Mouse (Mus musculus) adrenal gland, adult 2 months (tissue): ENCODE data around the gene Mrm2. TPM values are rescaled to one million over a fixed set of nuclear protein-coding genes. Genes with fewer than 3 reads are reported as not detected.

Source experiments
- DNase-seq: peaks from one replicate; pipeline ENCODE4 v3.0.0; 2021
- polyA plus RNA-seq: library from polyadenylated mRNA; depleted of rRNA; stranded (reverse); fragments of >200 nt; gene quantifications from 2 replicates; pipeline ENCODE4 v1.2.3, GENCODE M21; 2012
- total RNA-seq, 2 experiments: library from RNA; stranded (reverse); gene quantifications; 2 replicates each; pipeline ENCODE4 v1.2.3; 2021

Gene Mrm2
- total and polyA plus RNA-seq, 3 experiments = 9.2 to 22.6 (median 9.6) TPM

DNA sequence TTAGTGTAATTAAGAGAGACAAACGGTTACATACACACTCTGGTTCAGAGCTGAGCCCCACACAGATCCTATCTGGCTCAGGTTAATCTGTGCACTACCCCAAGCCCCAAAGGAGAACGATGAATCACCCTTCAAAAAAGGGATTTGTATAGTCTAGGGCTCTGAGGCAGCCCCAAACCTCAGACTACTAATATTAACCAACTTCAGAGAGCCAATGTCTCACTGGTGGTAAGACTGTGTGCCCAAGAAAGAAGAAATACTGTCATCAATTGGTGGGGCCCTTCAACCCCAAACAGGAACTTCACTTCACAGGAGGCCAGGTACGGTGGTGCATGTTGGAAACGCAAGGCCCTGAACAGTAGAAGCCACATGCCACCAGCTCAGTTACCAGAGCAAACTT is 13.5 kb upstream of the Mrm2 start:
- no peak for DNase-seq

- DNase-seq = no peak
Measured at GRCm38 (mm10) chr5:140342880-140343279, 11.2 kb upstream of the Mrm2 start.

- DNase-seq = no peak
Measured at GRCm38 (mm10) chr5:140339836-140340235, 8.1 kb upstream of the Mrm2 start.

GRCm38 (mm10) chr5:140338779-140339178 is 7.1 kb upstream of the Mrm2 start:
- no peak for DNase-seq

GRCm38 (mm10) chr5:140336680-140337079 is 5.0 kb upstream of the Mrm2 start:
- DNase-seq = no peak

DNA sequence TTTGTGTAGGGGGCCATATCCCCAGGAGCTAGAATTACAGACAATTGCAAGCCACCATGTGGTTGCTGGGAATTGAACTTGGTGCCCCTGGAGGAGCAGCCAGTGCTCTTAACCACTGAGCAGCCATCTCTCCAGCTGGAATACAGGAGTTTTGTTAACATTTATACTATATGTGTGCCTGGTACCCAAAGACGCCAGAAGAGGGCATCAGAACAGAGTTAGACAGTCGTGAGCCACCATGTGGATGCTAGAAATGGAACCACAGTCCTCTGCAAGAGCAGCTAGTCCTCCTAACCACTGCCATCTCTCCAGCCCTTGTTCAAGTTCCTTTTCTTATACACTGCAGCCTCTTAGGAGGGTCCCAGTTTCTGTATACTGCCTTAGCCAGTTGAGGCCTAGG is 1.9 kb upstream of the Mrm2 start:
- DNase-seq = no peak

DNA sequence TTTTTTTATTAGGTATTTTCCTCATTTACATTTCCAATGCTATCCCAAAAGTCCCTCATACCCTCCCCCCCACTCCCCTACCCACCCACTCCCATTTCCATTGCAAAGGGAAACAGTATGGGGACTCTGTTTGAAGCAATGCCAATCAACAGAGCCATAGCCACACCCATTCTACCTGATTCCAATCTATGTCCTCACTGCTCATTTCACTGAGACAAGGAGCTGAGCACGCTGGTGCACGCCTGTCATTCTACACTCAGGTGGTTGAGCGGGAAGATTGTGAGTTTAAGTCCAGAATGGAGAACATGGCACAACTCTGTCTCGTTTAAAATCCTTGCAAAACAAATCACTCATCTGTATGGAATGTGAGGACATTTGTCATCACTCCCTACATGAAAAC is 821 bp upstream of the Mrm2 start:
- no peak for DNase-seq

- no peak for DNase-seq
Measured at GRCm38 (mm10) chr5:140324058-140324457, 7.6 kb downstream of the Mrm2 start.

GRCm38 (mm10) chr5:140321756-140322575 is 9.7 kb downstream of the Mrm2 start:
- no peak for DNase-seq

DNA sequence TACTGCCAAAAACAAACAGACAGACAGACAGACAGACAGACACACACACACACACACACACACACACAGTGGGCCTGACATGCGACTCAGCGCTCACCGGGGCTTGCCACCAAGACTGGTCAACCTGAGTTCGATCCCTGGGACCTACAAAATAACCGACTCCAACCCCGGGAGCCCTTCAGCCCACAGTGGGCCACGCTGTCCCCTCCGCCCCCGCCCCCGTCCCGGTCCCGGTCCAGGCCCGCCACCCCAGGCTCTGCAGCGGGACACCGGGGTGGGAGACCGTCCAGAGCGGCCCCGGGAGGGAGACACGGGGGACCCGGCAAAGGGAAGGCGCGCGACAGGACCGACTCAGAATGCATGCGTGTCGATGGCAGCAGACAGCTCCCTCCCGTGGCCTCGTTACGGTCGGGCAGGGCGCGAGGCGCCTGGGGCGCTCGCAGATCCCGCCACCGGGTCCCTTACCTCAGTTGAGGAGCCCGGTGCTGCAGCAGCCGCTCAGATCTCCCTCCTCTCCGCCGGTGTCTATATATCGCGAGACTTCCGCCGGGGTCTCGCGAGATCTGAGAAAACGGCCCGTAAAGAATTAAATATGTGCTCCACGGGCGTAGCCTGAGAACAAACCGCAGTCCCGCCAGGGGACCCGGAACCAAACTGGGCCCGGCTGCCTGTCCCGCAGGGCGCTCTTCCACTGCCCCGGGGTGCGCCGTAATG is 10.5 kb downstream of the Mrm2 start, which contains the start of the genes Mad1l1 and Nudt1:
Gene Mad1l1 (minus strand): TSS at position 511 of the 714 bp plus-strand sequence.
Gene Nudt1 (plus strand): TSS at position 615 of the 714 bp plus-strand sequence.
- DNase-seq = peak; percentile 95

DNA sequence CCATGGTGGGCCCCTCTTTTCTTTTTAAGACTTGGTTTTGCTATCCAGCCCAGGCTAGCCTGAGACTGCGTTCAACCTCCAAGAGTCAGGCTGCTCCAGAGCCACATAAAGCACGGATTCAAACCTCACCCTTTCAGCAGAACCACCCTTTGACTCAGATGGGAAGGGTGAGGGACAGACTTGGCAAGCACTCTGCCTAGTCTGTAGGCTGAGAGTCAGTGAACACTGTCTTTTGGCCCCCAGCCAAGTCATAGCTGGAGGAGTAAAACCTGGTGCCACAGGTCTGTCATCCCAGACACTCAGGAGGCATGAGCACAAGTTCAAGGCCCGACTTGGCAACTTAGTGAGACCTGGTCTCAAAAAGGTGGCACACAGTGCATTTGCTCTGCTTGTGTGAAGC is 15.0 kb downstream of the Mrm2 start:
- no peak for DNase-seq

DNA sequence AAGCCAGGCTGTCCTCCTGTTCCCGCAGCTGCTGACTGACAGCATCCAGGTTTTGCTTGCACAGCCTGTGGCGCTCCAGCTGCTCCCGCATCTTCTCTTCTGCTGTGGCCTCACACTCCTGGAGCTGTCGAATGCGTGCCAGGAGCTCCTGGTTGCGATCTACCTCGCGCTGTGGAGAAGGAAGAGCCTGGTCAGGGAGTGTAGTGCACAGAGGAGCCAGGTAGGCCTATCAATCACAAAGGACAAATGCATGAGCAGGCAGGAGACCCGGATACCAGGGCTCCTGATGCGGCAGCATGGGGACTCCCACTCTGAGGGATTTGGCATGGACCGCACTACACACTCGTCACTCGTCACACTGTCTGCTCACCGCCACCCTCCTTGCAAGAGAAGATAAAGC is 24.1 kb downstream of the Mrm2 start:
- no peak for DNase-seq

DNA sequence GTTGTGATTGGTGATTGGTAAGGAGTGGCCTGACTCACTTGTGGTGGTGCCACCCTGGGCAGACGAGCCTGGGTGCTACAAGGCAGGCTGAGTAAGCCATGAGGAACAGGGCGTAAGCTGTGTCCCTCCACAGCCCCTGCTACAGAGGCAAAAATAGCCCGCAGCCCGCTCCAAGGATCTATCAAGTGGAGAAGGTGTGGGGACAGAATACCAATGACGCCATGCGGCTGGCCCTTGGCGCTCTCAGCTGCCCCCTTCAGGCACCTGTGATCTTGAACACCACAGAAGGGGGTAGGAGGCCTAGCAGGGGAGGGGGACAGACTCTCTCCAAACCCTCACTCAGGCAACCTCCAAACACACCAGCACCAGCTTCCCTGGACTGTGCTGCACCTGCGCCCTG is 25.7 kb downstream of the Mrm2 start:
- no peak for DNase-seq

GRCm38 (mm10) chr5:140298291-140298690 is 33.4 kb downstream of the Mrm2 start:
- no peak for DNase-seq

GRCm38 (mm10) chr5:140292152-140292551 is 39.5 kb downstream of the Mrm2 start:
- DNase-seq = peak; percentile 55

DNA sequence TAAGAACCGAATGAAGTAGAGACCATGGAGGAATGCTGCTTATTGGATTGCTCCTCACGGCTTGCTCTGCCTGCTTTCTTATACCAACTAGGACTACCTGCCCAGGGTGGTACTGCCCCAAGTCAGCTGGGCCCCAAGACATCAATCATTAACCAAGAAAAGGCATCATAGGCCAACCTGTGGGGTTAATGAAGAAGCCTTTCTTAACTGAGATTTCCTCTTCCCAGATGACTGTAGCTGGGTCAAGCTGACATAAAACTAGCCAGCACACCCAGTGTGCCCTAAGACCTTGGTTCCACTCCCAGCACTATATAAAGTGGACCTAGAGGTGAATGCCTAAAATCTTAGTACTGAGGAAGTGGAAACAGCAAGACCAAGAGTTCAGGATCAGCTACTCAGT is 42.5 kb downstream of the Mrm2 start:
- DNase-seq = no peak

DNA sequence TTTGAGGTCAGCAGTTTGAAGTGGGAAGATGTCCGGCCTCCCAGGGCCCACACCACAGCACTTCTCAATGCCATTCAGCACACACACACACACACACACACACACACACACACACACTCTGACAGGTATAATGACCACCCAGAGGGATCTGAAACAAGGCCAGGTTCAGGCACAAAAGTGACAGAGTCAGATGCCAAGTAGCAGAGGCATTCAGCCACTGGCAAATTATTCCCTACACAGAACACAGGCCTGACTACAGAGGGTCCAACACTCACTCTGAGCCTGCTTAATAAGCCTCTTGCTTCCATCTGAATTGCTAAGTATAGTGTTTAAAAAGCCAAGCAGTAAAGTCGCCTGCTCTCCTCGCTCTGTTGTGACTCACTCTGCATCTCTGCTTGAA is 43.4 kb downstream of the Mrm2 start:
- DNase-seq = no peak

DNA sequence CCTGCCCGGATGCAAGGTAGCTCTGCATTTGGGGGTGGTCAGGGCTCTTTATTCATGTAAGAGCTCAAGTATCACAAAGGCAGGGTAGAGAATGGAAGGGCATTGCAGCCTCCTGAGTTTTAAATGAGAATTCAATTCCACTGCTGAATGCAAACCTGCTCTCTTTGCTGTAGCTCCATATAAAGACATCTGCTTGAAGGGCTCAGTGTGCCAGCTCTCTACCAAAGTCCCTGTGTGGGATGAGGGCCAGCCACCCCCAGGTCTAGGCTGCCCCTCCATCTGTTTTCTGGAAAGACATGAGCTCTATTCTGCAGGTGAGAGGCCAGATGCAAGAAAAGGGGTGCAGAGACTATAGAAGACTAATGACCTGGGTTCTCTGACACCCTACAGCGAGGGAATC is 46.9 kb downstream of the Mrm2 start:
- DNase-seq = no peak

GRCm38 (mm10) chr5:140284011-140284410 is 47.7 kb downstream of the Mrm2 start:
- DNase-seq = no peak

DNA sequence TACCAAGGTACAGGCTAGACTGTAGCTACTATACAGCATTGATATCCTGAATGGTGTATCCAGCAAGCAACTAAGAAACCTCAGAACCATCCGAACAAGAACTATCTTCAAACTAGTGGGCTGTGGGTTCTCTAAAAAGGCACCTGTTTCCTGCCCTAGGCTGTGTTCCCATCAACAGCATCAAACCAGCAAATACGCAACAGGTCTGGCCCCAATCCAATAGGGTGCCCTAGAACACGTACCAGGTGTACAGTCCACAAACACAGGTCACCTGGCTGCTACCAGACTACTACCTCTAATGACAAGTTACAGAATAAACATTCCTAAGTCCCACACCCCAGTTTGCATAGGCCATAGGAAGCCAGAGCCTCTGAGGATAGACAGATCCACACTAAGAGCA is 48.8 kb downstream of the Mrm2 start:
- no peak for DNase-seq

GRCm38 (mm10) chr5:140282376-140282775 is 49.3 kb downstream of the Mrm2 start:
- peak; percentile 54 for DNase-seq

DNA sequence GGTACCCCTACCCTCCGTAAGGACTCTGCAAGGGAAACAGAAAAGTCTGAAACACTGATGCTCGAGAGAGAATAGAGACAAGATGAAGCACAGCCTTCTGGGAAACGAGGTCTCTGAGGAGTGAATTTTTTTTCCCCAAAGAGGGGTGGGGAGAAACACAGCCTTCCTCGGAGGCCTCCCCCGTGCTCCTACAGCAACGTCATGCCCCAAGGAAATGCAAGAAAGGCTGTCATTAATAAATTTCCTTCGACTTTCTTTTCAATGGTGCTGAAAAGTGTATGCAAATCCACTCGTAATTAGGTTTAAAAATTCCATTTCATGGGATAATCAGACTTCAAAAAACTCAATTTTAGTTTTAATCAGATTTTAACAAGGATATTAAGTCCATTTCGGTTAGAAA is 51.5 kb downstream of the Mrm2 start:
- no peak for DNase-seq
